Comparison of ENCODE assay signal across 8 mouse cellular contexts in the genomic region with DNA sequence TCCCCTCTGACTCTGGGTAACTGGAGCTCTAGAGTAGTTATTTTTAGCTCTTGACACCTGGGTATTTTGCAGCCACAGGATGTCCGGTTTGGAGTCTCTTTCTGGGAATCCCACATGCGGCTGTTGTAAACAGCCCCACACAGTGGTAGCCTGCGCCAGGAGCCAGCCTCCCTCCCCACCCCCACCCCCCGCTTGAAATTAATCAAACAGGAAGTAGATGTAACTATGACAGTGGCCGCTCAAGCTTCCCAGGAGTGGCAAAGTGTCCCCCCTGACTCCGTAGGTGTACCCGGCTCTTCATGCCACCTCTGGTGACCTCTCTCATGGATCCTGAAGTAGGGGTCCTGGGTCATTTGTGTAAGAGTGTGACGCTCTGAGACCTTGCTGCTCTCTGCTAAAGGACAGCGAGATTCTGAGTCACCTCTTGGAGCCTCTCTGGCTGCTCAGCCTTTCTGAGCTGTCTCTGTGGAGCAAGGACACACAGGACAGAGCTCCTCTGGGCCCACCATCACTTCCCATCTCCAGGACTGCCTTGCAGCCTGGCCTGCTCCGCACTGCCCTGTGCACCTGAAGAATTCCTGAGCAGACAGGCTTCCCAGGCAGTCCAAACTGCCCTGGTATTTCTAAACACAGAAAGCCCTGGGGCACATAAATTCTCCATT. TPM values are rescaled to one million over a fixed set of nuclear protein-coding genes. Genes with fewer than 3 reads are reported as not detected.
DNase-seq lines count a peak whose midpoint lies in the region; ATAC-seq lines count a peak whose summit lies in the region.

No protein-coding gene starts in this region.

- 61% methylated on average over 10 of the region's 10 CpGs for WGBS in neural tube, embryonic 13.5 days
- 38% methylated on average over 10 of the region's 10 CpGs for WGBS in intestine, embryonic 16.5 days

- peak overlapping the region; percentile 28; the same call in 1 of the 2 replicates for H3K27ac ChIP-seq in neural tube, embryonic 13.5 days (replicated peaks)
- peak overlapping the region; percentile 59 for H3K27ac ChIP-seq in intestine, embryonic 16.5 days (ENCODE audit: low read length)

- H3K9me3 ChIP-seq in neural tube, embryonic 13.5 days = no peaks in the 10 kb centered on the region
- H3K9me3 ChIP-seq in intestine, embryonic 16.5 days (ENCODE audit: control insufficient read depth, low read length) = no peaks in the 10 kb centered on the region

- no peaks in the 10 kb centered on the region for H3K27me3 ChIP-seq in neural tube, embryonic 13.5 days
- H3K27me3 ChIP-seq in intestine, embryonic 16.5 days (replicated peaks; ENCODE audit: control insufficient read depth, insufficient read depth, low read length) = no peaks in the 10 kb centered on the region

- H3K9ac ChIP-seq in neural tube, embryonic 13.5 days = no peak overlapping the region
- no peak overlapping the region; the same call in 1 of the 2 replicates for H3K9ac ChIP-seq in intestine, embryonic 16.5 days (ENCODE audit: low read depth, low read length)

- ATAC-seq in neural tube, embryonic 13.5 days (ENCODE audit: low read depth) = no peak
- 0 out of 2 replicates have a peak, but pooled peaks have one; percentile 1 for ATAC-seq in common myeloid progenitor, adult 5-6 weeks (replicated peaks; ENCODE audit: low read depth, poor library complexity, severe bottlenecking)
- peak; percentile 16 for ATAC-seq in intestine, embryonic 16.5 days

- H3K36me3 ChIP-seq in neural tube, embryonic 13.5 days = 0 out of 2 replicates have a peak, but pooled peaks cover 3% of the 10 kb centered on the region
- no peaks in the 10 kb centered on the region for H3K36me3 ChIP-seq in intestine, embryonic 16.5 days (ENCODE audit: control insufficient read depth, insufficient read depth, low read length)

- H3K4me2 ChIP-seq in neural tube, embryonic 13.5 days = no peak overlapping the region
- H3K4me2 ChIP-seq in intestine, embryonic 16.5 days (ENCODE audit: low read depth, low read length) = no peak overlapping the region

- peaks cover 70% of the 10 kb centered on the region for H3K4me1 ChIP-seq in neural tube, embryonic 13.5 days (replicated peaks)
- H3K4me1 ChIP-seq in intestine, embryonic 16.5 days (ENCODE audit: control insufficient read depth, insufficient read depth, low read length) = peaks cover 49% of the 10 kb centered on the region

- H3K4me3 ChIP-seq in neural tube, embryonic 13.5 days = no peak overlapping the region
- no peak overlapping the region for H3K4me3 ChIP-seq in intestine, embryonic 16.5 days (ENCODE audit: low read length)

- DNase-seq in neural tube, embryonic 10.5 days (ENCODE audit: extremely low spot score, low spot score) = no peak
- peak; percentile 61 for DNase-seq in lung, postnatal 10 days
- no peak for DNase-seq in right cerebral cortex, adult 2 months (ENCODE audit: low spot score in 2 of 2)
- no peak for DNase-seq in left cerebral cortex, postnatal 25 days (ENCODE audit: low spot score in 2 of 2)
- no peak for DNase-seq in gastrocnemius, postnatal 25 days

- intact Hi-C loops in left cerebral cortex, postnatal 25 days (cut with DNase I) = no loop called here

RNA-seq across cellular contexts. Expression of gene Hdac7, which starts 22.9 kb away (rescaled TPM):
- 24.9 and 26.1 TPM in 2 replicates for polyA plus RNA-seq in neural tube, embryonic 13.5 days (2015; fragmentation: Nextera tagmentation; extraction: Ambion mirVana)
- 22.2 and 30.7 TPM in 2 replicates for total RNA-seq in common myeloid progenitor, adult 5-6 weeks (2017)
- 15.8 and 18.2 TPM in 2 replicates for polyA plus RNA-seq in intestine, embryonic 16.5 days (2015; fragmentation: Nextera tagmentation; extraction: Ambion mirVana)
- 10 to 100 TPM; 27.5 to 29.5 TPM for total RNA-seq in left cerebral cortex, postnatal 25 days (2021)
- 10 to 100 TPM; 11.9 to 15.0 TPM for total RNA-seq in gastrocnemius, postnatal 25 days (2021)

RNA-seq across cellular contexts. Expression of gene Slc48a1, which starts 43.1 kb away (rescaled TPM):
- 54.5 and 66.0 TPM in 2 replicates for polyA plus RNA-seq in neural tube, embryonic 13.5 days (2015; fragmentation: Nextera tagmentation; extraction: Ambion mirVana)
- total RNA-seq in common myeloid progenitor, adult 5-6 weeks (2017) = 55.3 and 57.2 TPM in 2 replicates
- polyA plus RNA-seq in intestine, embryonic 16.5 days (2015; fragmentation: Nextera tagmentation; extraction: Ambion mirVana) = 25.4 and 26.9 TPM in 2 replicates
- total RNA-seq in left cerebral cortex, postnatal 25 days (2021) = 100 to 1,000 TPM; 181 to 190 TPM
- total RNA-seq in gastrocnemius, postnatal 25 days (2021) = 10 to 100 TPM; 44.7 to 47.2 TPM

RNA-seq across cellular contexts. Expression of gene Rapgef3, which starts 53.7 kb away (rescaled TPM):
- polyA plus RNA-seq in neural tube, embryonic 13.5 days (2015; fragmentation: Nextera tagmentation; extraction: Ambion mirVana) = 10.8 and 12.0 TPM in 2 replicates
- 6.1 and 7.5 TPM in 2 replicates for total RNA-seq in common myeloid progenitor, adult 5-6 weeks (2017)
- 7.9 and 8.5 TPM in 2 replicates for polyA plus RNA-seq in intestine, embryonic 16.5 days (2015; fragmentation: Nextera tagmentation; extraction: Ambion mirVana)
- 10 to 100 TPM; 33.1 to 35.1 TPM for total RNA-seq in left cerebral cortex, postnatal 25 days (2021)
- total RNA-seq in gastrocnemius, postnatal 25 days (2021) = 1 to 10 TPM; 3.7 to 8.1 TPM
